Mouse (Mus musculus): ENCODE measurements around the gene Dis3. TPM values are rescaled to one million over a fixed set of nuclear protein-coding genes. Genes with fewer than 3 reads are reported as not detected.
A peak's percentile ranks its signal among the peaks of the same experiment; 100 is the strongest.

The Dis3 gene
- total RNA-seq (2012; rRNA removed) (42.2 and 43.5 TPM in 2 replicates), polyA plus RNA-seq (2012; ENCODE audit: insufficient read depth in 1 of 2, insufficient read length in 2 of 2, low read depth in 1 of 2, low replicate concordance in 2 of 2, missing spikeins in 1 of 2) (100 to 1,000 TPM in 1 of 2 experiments, 10 to 100 TPM in 1; 79.6 to 159 TPM)

GRCm38 (mm10) chr14:99099267-99099966 is at the start of gene Dis3, which contains the start of gene Pibf1:
TSS of gene Dis3 (minus strand) at chr14:99099770.
TSS of gene Pibf1 (plus strand) at chr14:99099424.
- Histone ChIP-seq H3K79me2 (ENCODE audit: control insufficient read depth, insufficient read depth, low read length, poor library complexity) (peaks cover 19% of the 10 kb centered on the region), H3K27me3 (ENCODE audit: control insufficient read depth in 1 of 2, insufficient read depth in 2 of 2, low read length in 2 of 2) (no peaks in the 10 kb centered on the region), H3K36me3 (ENCODE audit: control insufficient read depth in 1 of 2, insufficient read depth in 2 of 2, low read length in 2 of 2) (peaks cover 19 to 29% of the 10 kb centered on the region in 2 experiments), H3K9me3 (replicated peaks; ENCODE audit: insufficient read depth, low read length) (no peaks in the 10 kb centered on the region), H3K4me1 (ENCODE audit: control insufficient read depth in 1 of 2, insufficient read depth in 2 of 2, low read length in 2 of 2) (peaks cover 12 to 17% of the 10 kb centered on the region in 2 experiments), H3K4me3 (ENCODE audit: control insufficient read depth in 1 of 2, insufficient read depth in 1 of 2, low read depth in 2 of 2, low read length in 2 of 2) (peak within 1 kb of the TSS; percentile 76 to 96), H3K27ac (ENCODE audit: control insufficient read depth, low read depth, low read length) (peak within 1 kb of the TSS; percentile 33), H3K9ac (ENCODE audit: control insufficient read depth, low read depth, low read length, poor library complexity, severe bottlenecking) (peak within 1 kb of the TSS; percentile 97)
- DNase-seq (ENCODE audit: low read depth, low spot score) = peak; percentile 98
- TF ChIP-seq MXI1 (IDR thresholded peaks at IDR 0.05; ENCODE audit: low read depth, low read length) = peak; percentile 93
- TF ChIP-seq ELF1 (IDR thresholded peaks at IDR 0.05; ENCODE audit: low read depth, low read length) = peak; percentile 98
- TF ChIP-seq MYC (IDR thresholded peaks at IDR 0.05; ENCODE audit: low read depth, low read length) = peak; percentile 86
- TF ChIP-seq ZNF384 (IDR thresholded peaks at IDR 0.05; ENCODE audit: low read depth, low read length) = no peak
- TF ChIP-seq NELFE (IDR thresholded peaks at IDR 0.05; ENCODE audit: low read depth, low read length) = peak; percentile 86
- peak; percentile 89 for TF ChIP-seq KAT2A (conservative IDR thresholded peaks at IDR 0.05; ENCODE audit: low read depth, low read length)
- TF ChIP-seq TBP (IDR thresholded peaks at IDR 0.05; ENCODE audit: low read depth, low read length) = peak; percentile 68
- TF ChIP-seq POLR2AphosphoS2 (IDR thresholded peaks at IDR 0.05; ENCODE audit: low read length) = peak; percentile 91
- TF ChIP-seq E2F4 (IDR thresholded peaks at IDR 0.05; ENCODE audit: borderline replicate concordance, low read depth, low read length) = peak; percentile 65; the same call in 1 of the 2 replicates
- TF ChIP-seq MYB (IDR thresholded peaks at IDR 0.05; ENCODE audit: low read depth, low read length) = 0 out of 2 replicates have a peak, but pooled peaks have one; percentile 6
- peak; percentile 96 for TF ChIP-seq CHD2 (IDR thresholded peaks at IDR 0.05; ENCODE audit: low read length)
- TF ChIP-seq TCF12 (IDR thresholded peaks at IDR 0.05; ENCODE audit: low read depth, low read length) = peak; percentile 45; the same call in 1 of the 2 replicates
- TF ChIP-seq NRF1 (IDR thresholded peaks at IDR 0.05; ENCODE audit: insufficient read depth, low read depth, low read length, poor library complexity, severe bottlenecking) = peak; percentile 66
- TF ChIP-seq ZMIZ1 (IDR thresholded peaks at IDR 0.05; ENCODE audit: low read depth, low read length) = peak; percentile 84; the same call in 1 of the 2 replicates
- TF ChIP-seq POLR2AphosphoS5 (IDR thresholded peaks at IDR 0.05; ENCODE audit: borderline replicate concordance, low read depth, low read length) = no peak
- TF ChIP-seq SIN3A (IDR thresholded peaks at IDR 0.05; ENCODE audit: low read length) = peak; percentile 95; the same call in 1 of the 2 replicates
- no peak for TF ChIP-seq GABPA (IDR thresholded peaks at IDR 0.05; ENCODE audit: low read depth, low read length)
- peak; percentile 20 to 95; a peak in 2 of 4 replicates for TF ChIP-seq POLR2A (IDR thresholded peaks at IDR 0.05; ENCODE audit: control insufficient read depth in 1 of 2, insufficient read depth in 1 of 2, low read depth in 1 of 2, low read length in 2 of 2, poor library complexity in 1 of 2)
- TF ChIP-seq MAZ (IDR thresholded peaks at IDR 0.05; ENCODE audit: low read depth, low read length) = no peak
- TF ChIP-seq UBTF (IDR thresholded peaks at IDR 0.05; ENCODE audit: borderline replicate concordance, insufficient read depth, low read depth, low read length) = no peak
- TF ChIP-seq HCFC1 (IDR thresholded peaks at IDR 0.05; ENCODE audit: low read depth, low read length) = peak; percentile 96
- peak; percentile 94 for TF ChIP-seq MAX (IDR thresholded peaks at IDR 0.05; ENCODE audit: low read length)

All from MEL (cell line).